Mouse (Mus musculus) heart, adult 2 months (tissue): ENCODE measurements around the gene Ap3s2.

Source experiments
- CTCF ChIP-seq: fragments of 200-600 bp; IDR thresholded peaks from 2 replicates; pipeline ENCODE4 v1.8.1; 2022; ENCODE audit warnings: antibody characterized with exemption, mild to moderate bottlenecking, moderate library complexity
- POLR2A ChIP-seq: fragments of 200-500 bp; IDR thresholded peaks from 2 replicates; pipeline ENCODE4 v1.6.1; 2011; ENCODE audit warnings: mild to moderate bottlenecking, low read depth, low read length, control low read depth; ENCODE audit not compliant: insufficient read depth

GRCm38 (mm10) chr7:79900753-79901152 lies 19.7 kb downstream of the Ap3s2 start:
- TF ChIP-seq POLR2A (no peak), CTCF (no peak)
